Mouse (Mus musculus): Measurements from ENCODE around the gene Dot1l. TPM values are rescaled to one million over a fixed set of nuclear protein-coding genes. Genes with fewer than 3 reads are reported as not detected.

Gene Dot1l
- total RNA-seq, 2 experiments from 2014 or later: 37.2 to 65.0 TPM

DNA sequence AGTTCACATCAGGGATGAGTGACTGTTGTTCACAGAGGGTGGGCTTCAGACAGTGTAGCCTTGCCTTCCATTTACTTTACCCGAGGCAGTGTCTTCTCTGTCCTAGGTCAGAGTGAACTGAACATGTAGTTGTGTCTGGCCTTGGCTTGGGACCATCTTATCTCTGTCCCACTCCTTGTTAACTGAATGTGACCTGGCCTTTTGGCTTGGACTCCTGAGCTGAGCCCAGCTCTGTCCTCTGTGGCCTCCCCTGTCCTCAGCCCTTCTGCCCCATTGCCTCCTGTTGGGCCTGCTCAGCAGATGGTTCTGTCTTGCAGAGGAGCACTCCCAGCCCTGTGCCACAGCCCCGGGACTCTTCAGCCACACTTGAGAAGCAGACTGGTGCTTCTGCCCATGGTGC lies 32.5 kb downstream of the Dot1l start:
- intact Hi-C loops (cut with DNase I): no loop called here
- no peak for DNase-seq (ENCODE audit: low spot score in 2 of 2)

DNA sequence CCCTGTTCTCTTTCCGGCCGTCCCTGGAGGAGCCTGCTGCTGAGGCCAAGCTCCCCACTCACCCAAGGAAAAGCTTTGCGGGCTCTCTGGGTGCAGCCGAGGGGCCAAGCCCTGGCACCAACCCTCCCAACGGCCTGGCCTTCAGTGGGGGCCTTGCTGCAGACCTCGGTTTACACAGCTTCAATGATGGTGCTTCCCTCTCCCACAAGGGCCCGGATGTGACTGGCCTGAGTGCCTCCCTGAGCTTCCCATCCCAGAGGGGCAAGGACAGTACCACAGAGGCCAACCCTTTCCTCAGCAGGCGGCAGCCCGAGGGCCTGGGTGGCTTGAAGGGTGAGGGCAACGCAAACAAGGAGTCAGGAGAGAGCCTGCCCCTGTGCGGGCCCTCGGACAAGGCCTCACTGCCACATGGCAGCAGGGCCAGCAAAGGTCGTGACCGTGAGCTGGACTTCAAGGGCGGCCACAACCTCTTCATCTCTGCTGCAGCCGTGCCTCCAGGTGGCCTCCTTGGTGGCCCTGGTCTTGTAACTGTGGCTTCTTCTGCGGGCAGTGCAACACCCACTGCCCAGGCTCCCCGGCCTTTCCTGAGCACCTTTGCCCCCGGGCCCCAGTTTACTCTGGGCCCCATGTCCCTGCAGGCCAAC lies 35.9 kb downstream of the Dot1l start:
- DNase-seq (ENCODE audit: low spot score in 2 of 2): no peak
- intact Hi-C loops (cut with DNase I): no loop called here

DNA sequence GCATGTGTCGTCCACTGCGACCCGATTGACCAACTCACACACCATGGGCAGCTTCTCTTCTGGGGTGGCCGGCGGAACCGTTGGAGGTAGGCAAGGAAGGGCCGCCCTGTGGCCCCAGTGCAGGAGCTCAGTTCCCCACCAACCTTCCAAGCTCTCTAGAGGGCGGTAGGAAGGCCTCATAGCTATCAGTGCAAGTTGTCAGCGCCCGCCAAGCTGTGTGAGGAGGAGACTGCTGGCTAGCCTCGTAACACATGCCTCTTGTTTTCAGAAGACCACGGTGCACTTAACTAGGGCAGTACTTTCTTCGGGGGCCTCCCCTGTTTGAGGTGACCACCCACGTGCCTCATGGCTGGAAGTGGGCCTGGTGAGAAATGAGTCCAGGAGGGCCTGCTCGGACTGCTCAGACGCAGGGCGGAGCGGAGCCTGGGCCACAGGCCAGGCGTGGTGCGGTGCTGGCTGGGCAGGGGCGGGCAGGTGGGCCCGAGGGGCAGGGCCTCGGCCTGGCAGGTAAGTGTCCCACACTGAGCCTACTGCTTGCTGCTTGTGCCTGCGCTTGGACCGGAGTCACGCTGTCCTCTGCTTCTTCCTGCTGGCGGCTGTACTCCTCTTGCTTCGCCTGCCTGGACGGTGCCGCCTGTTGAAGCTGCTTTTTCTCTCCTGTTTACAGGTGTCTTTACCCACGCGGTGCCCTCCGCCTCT lies 36.6 kb downstream of the Dot1l start:
- intact Hi-C loops (cut with DNase I): no loop called here
- peak; percentile 40 to 67 for DNase-seq (ENCODE audit: low spot score in 2 of 2)

DNA sequence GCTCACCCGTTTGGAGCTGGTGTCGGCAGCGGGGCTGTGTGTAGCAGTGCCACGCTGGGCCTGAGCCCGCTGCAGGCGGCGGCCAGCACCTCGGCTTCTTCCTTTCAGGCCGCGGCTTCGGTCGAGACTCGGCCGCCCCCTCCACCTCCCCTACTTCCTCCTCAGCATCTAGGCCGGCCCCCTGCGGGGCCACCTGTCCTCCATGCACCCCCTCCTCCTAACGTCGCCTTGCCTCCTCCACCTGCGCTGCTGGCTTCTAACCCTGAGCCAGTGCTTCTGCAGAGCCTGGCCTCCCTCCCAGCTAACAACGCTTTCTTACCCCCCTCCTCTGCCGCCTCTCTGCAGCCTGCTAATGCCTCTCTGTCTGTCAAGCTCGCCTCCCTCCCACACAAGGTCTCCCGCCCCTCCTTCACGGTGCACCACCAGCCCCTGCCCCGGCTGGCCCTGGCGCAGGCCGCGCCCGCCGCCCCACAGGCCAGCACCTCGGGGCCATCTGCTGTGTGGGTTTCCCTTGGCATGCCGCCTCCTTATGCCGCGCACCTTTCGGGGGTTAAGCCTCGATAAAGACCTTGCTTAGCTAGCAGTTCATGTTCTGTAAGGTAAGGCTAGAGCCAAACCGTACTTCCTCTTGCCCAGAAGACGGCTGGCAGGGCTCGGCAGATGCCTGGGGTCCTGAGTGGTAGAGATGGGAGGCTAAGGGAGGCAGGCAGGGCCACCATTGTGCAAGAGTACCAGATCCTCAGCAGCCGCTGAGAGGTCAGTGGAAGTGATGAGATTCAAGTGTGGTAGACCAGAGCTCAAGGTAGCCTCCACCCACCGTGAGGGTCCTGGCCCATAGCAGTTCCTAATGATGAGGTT lies 37.4 kb downstream of the Dot1l start:
- intact Hi-C loops (cut with DNase I): no loop called here
- DNase-seq (ENCODE audit: low spot score in 2 of 2): peak in 1 of 2 experiments; percentile 45

DNA sequence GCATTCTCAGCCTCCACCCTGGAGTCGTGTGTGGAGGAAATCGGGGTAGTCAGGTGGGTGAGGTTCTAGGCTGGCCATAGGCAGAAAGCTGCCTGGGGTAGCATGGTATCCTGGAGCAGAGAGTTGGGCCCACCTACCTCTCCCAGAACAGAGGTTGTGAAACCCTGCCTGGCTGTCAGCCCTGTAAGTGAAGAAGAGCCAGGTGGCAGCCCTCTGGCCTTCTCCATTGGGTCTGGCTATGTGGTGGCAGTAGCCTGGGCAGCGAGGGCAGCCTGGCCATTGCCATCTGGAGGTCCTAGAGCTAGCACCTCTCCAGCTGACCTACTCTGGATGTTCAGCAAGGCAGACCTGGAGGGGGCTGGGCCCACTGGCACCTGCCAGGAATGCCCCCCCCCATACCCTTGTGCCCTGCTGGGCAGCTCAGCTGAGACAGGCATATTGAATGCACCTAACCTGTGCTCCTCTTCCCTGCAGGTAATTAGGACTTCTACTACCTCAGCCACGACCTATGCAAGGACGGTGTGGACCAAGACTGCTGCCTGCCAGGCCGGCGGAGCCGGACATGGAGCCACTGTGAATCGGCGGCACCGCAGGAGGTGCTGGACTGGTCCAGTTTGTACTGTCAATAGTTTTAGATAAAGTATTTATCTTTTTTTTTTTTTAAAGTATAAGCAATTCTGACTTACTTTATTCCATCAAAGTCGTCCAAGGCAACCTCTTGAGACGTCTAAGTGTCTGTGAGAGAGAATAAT lies 38.2 kb downstream of the Dot1l start:
- no peak for DNase-seq (ENCODE audit: low spot score in 2 of 2)
- intact Hi-C loops (cut with DNase I): no loop called here

DNA sequence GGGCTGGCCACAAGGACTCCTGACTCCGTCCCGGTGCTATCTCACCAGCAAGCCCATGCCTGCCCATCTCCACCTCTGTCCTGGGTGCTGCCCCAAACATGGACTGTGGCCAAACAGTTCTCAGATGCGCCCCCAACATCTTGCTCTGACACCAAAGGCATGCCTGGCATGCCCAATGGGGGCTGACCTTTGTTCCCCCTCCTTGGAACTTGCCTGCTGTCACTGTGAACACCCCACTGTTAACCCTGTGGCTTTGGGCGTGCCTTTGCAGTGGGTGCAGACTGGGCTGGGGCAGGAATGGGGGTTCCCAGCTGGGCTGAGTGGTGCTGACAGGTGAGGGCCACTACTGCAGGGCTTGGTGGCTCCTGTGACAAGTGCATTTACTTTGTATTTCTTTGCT lies 38.8 kb downstream of the Dot1l start:
- intact Hi-C loops (cut with DNase I): no loop called here

DNA sequence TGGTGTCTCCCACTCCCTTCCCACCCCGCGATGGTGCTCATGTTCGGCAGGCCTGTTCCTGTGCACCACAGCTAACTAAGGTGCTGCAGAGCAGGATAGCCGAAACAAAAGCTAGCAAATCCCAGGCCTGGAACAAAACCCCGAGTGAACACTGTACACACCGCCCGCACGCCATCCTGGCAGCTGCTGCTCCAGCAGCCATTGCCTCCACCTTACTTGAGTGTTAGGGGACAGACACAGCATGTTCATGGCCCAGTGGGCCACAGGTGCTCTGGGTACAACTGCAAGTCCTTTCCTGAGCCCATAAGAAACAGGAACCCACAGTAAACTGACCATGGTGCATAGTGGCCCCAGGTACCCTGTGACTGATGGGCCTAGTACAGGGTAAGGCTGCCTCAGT lies 39.7 kb downstream of the Dot1l start:
- no peak for DNase-seq (ENCODE audit: low spot score in 2 of 2)
- intact Hi-C loops (cut with DNase I): no loop called here

More for the DNA sequence above, 38.8 kb downstream of the Dot1l start:
- no peak for DNase-seq (ENCODE audit: low spot score in 2 of 2)

DNA sequence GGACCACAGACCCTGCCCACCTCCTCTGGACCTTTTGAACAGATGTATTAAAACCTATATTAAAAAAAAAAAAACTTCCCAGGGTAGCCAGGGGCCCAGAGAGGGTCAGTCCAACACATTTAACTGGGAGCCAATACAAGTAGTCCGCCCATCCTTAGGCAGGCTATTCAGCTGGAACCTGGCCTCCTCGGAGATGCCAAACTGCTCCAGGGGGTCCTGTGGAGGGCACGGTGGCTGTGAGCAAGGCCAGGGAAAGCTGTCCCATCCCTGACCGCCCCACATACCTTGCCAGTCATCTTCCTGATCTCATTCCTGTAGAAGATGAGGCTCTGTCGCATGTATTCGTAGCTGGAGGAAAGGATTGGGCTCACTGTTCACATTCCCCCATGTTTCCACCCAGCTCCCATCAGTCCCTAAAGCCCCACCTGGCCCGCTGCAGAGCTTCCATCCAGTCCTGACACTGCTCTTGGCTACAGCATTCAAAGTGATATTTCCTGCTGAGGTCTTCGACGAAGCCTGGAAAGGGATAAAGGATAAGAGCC lies 41.4 kb downstream of the Dot1l start:
- intact Hi-C loops (cut with DNase I): no loop called here
- no peak for DNase-seq (ENCODE audit: low spot score in 2 of 2)

DNA sequence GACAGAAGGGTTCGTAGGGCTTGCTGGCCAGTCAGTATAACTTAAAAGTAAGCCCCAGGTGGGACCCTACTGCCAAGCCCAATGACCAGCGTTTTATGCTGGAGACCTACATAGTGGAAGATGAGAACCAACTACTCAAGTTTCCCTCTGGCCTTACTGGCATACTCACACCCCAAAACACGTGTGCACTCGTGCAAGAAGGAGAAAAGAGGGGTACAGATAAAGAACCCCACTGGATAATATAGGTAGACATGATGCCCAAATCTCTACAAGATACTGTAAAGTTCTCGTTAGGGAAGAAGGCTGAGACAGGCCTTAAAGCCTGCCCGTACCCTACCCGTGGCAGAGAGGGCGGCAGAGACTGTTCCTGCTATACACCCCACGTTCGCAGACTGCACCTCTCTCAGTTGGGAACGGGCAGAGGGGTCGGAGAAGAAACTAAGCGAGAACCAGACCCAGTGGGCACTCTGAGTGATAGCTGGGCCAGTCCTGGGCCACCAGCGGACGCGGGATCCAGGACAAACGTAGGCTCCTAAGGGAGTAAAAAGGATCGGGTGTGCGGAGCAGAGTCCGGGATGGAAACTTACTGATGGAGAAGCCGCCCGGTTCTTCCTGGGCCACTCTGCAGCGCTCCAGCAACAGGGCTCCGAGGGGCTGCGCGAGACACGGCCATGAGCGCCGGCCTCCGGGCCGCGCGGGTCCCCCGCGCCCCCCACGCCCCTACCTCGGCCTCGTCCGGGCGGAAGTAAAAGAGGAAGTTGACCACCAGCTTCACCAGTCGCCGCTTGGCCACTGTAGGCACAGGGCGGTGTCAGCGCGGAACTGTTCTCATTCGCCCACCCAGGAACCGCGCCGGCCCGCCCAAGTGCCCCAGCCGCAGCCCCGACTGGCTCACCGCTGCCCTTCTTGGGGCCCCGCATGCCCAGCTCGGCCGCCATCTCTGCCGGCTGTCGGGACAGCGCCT lies 42.5 kb downstream of the Dot1l start:
- no peak for DNase-seq (ENCODE audit: low spot score in 2 of 2)

DNA sequence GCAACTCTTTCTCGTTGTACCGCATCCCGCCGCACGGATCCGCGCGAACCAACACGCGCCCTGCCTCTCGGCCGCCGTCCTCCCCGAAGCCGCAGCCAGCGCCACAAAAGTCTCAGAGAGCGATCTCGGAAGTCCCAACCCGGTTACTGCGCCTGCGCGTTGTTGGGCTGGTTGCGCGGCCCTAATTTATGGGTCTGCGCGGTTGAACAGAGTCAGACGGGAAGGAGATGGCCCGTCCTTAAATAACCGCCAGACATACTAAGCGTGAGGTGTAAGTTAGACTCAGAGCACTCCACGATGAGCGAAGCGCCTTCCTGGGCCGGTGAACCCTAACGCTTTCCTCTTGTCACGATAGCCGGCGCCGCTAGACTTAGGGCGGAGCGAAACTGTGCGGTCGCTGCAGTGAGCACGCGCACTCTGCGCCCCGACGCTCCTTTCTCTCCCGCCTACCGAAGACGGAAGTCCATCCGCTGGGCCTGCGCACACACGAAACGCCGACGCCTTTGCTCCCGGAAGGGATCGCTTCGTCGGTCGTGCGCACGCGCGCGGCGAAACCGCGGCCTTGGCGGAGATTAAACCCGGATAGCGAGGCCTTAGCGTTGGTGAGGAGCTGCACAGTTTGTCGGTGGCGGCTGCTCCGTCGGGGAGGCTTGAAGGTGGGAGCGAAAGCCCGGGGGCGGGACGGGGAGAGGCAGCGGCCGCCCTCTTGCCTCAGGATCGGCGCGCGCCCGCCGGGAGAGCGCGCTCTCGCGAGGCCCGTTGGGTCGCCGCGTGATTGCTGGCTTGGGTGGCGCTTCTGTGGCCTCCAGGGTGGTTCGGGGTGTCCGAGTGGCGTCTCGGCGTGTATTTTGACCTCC lies 43.4 kb downstream of the Dot1l start, which contains the start of the genes Sf3a2 and Plekhj1:
Gene Sf3a2, plus strand, starts transcription at position 49 of the 857 bp plus-strand sequence.
Gene Plekhj1, minus strand, starts transcription at position 477 of the 857 bp plus-strand sequence.
- intact Hi-C loops (cut with DNase I): no loop called here
- DNase-seq (ENCODE audit: low spot score in 2 of 2): peak; percentile 98

More for the DNA sequence above, 42.5 kb downstream of the Dot1l start:
- intact Hi-C loops (cut with DNase I): no loop called here

DNA sequence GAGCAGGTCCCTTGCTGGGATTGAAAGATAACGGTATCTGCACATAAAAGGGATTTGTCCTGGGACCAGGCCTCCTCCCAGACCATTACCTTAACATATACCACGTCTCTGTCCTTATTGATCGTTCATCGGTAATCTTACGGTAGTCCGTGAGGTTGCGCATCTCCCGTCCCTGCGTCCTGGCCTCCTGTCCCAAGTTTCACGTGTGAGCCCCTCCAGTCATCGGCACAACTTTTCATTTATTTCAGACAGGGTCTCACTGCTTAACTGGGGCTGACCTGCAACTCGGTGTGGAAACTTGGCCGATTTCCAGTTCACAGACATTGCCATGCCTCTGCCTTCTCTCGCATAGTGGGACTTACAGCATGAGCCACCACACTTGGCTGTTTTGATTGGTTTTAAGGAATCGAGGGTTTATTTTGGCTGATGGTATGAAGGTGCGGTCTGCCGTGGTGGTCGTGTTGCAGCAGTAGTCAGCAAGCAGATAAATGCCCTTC lies 44.1 kb downstream of the Dot1l start:
- no peak for DNase-seq (ENCODE audit: low spot score in 2 of 2)
- intact Hi-C loops (cut with DNase I): no loop called here

DNA sequence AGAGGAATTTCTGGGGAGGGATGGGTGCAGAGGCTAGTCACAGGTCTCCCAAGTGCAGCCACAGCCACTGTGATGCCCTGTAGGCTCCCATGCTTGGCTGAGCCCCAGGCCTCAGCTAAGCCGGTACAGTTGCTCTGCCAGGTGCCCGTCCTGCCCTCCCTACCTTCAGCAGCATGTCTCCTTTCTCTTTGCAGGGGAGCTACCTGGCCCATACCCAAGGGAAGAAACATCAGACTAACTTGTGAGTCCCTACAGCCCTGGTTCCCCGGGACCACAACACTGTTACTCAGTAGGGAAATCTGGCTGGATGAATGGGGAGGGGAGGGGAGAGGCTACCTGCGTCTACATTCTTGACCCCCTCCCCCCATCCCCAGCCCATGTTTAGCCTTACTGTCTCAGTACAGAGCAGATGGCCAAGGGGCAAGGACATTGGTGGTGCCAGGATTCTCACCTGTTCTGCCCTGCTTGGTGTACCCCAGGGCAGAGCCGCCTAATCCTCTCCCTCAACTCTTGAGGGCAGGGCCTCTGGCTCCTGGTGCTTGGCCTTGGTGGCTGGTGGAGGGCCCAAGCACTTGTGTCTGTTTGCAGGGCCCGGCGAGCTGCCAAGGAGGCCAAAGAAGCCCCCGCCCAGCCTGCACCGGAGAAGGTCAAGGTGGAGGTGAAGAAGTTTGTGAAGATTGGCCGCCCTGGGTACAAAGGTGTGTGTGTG lies 47.4 kb downstream of the Dot1l start:
- DNase-seq (ENCODE audit: low spot score in 2 of 2): no peak
- intact Hi-C loops (cut with DNase I): no loop called here

DNA sequence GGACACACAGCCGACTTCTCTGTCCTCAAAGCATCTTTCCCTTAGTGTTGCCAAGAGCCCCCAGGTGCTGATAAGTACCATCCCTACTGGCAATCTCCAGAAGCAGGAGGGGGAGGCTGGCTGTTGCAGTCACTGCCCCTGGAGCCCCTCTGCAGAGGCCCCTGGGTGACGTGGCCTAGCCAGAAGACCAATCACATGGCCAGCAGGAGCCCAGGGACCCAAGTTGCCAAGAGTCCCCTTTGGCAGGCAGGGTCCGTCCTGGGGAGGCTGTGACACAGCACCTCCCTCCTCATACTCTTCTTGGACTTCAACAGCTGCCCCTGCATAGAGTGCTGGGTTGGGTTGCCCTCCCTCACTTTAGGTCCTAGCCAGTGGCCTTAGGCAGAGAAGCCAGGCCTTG lies 48.0 kb downstream of the Dot1l start:
- intact Hi-C loops (cut with DNase I): no loop called here
- DNase-seq (ENCODE audit: low spot score in 2 of 2): no peak

DNA sequence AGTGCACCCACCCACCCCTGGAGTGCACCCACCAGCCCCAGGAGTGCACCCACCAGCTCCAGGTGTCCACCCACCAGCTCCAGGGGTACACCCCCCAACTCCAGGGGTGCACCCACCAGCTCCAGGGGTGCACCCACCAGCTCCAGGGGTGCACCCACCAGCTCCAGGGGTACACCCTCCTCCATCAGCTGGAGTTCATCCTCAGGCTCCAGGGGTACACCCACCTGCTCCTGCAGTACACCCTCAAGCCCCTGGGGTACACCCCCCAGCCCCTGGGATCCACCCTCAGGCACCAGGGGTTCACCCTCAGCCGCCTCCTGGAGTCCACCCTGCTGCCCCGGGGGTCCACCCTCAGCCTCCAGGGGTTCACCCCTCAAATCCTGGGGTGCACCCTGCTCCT lies 49.3 kb downstream of the Dot1l start:
- intact Hi-C loops (cut with DNase I): no loop called here
- no peak for DNase-seq (ENCODE audit: low spot score in 2 of 2)

DNA sequence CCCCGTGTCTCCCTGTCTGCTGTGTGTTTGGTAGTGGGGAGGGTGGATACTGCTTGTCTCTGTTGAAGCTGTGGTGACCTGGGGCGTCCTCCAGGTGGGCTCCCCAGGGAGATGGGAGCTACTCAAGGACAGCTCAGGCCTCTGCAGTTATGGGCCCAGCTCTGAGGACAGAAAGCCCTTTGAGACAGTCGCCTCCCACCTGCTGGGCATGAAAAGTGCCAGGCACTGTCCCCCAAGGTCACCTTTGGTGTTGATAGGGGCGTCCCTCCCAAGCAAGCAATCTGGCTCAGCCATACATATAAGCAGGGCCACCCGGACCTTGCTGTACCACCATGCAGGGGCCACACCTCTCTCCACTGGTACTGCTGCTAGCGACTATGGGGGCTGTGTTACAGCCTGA lies 49.9 kb downstream of the Dot1l start, which contains the start of gene Amh:
Gene Amh, plus strand, starts transcription at position 328 of the 400 bp plus-strand sequence.
- intact Hi-C loops (cut with DNase I): loop anchor here (5.0 kb wide), 1 partner anchor 48 kb away; the partner anchor contains the start of gene Dot1l
- peak in 1 of 2 experiments; percentile 3 for DNase-seq (ENCODE audit: low spot score in 2 of 2)

DNA sequence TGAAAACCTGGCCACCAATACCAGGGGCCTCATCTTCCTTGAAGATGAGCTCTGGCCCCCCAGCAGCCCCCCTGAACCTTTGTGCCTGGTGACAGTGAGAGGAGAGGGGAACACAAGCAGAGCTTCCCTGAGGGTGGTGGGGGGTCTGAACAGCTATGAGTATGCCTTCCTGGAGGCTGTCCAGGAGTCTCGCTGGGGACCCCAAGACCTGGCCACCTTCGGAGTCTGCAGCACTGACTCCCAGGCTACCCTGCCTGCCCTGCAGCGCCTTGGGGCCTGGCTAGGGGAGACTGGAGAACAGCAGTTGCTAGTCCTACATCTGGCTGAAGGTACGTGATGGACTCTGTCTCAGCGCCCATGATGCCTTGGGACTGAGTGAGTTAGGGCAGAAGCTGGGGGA lies 50.3 kb downstream of the Dot1l start:
- DNase-seq (ENCODE audit: low spot score in 2 of 2): no peak
- intact Hi-C loops (cut with DNase I): loop anchor here (5.0 kb wide), 1 partner anchor 48 kb away; the partner anchor contains the start of gene Dot1l

Data from left cerebral cortex, postnatal 36 days (tissue).